Mouse (Mus musculus) heart, postnatal 10 days (tissue): ENCODE measurements at regions not wholly inside any gene's neighbourhood (a gene's known extent, or its start where the extent isn't known, plus 50 kb on each side); places are given as distances from the start of the nearest gene placed in this dataset.
A peak's percentile ranks its signal among the peaks of the same experiment; 100 is the strongest.

Experiments
- DNase-seq, 2 experiments: peaks; one replicate each; pipeline ENCODE4 v3.0.0; 2021
- intact Hi-C: fragments of 180-260 bp; cut with DNase I; formaldehyde crosslinking; loops from one replicate; pipeline ENCODE4 v1.15.1; 2025

- intact Hi-C loops = no loop called here
- DNase-seq = peak; percentile 15 to 18
Measured at GRCm38 (mm10) chr5:90033103-90033502, 150.0 kb upstream of the Adamts3 start.

- no peak for DNase-seq
- intact Hi-C loops = no loop called here
Measured at GRCm38 (mm10) chr5:90030737-90031136, 147.6 kb upstream of the Adamts3 start.

- intact Hi-C loops = no loop called here
- peak; percentile 10 to 16 for DNase-seq
Measured at GRCm38 (mm10) chr5:90029751-90030150, 146.6 kb upstream of the Adamts3 start.

GRCm38 (mm10) chr5:90026835-90027753 lies 144.0 kb upstream of the Adamts3 start:
- intact Hi-C loops = no loop called here
- DNase-seq = no peak

- DNase-seq = no peak
- intact Hi-C loops = no loop called here
Measured at GRCm38 (mm10) chr5:90021447-90021846, 138.3 kb upstream of the Adamts3 start.

GRCm38 (mm10) chr5:90000758-90001157 lies 117.6 kb upstream of the Adamts3 start:
- intact Hi-C loops = no loop called here
- no peak for DNase-seq

- intact Hi-C loops = no loop called here
- no peak for DNase-seq
Measured at GRCm38 (mm10) chr5:89991568-89991967, 108.4 kb upstream of the Adamts3 start.

GRCm38 (mm10) chr5:89981627-89982026 lies 98.5 kb upstream of the Adamts3 start:
- intact Hi-C loops = loop anchor here (1.0 kb wide), 1 partner anchor 214 kb away; no protein-coding TSS in a partner anchor
- peak in 1 of 2 experiments; percentile 23 for DNase-seq

GRCm38 (mm10) chr5:89980204-89980603 lies 97.1 kb upstream of the Adamts3 start:
- no peak for DNase-seq
- intact Hi-C loops = no loop called here

GRCm38 (mm10) chr5:89952611-89953010 lies 69.5 kb upstream of the Adamts3 start:
- no peak for DNase-seq
- intact Hi-C loops = no loop called here

GRCm38 (mm10) chr5:89945660-89945925 lies 62.5 kb upstream of the Adamts3 start:
- no peak for DNase-seq
- intact Hi-C loops = no loop called here

GRCm38 (mm10) chr5:89944855-89945659 lies 61.9 kb upstream of the Adamts3 start:
- intact Hi-C loops = no loop called here
- DNase-seq = no peak

GRCm38 (mm10) chr5:89943276-89944127 lies 60.4 kb upstream of the Adamts3 start:
- intact Hi-C loops = no loop called here
- DNase-seq = no peak

GRCm38 (mm10) chr5:89942244-89942643 lies 59.1 kb upstream of the Adamts3 start:
- intact Hi-C loops = no loop called here
- DNase-seq = peak; percentile 25 to 38

GRCm38 (mm10) chr5:89932999-89933398 lies 49.9 kb upstream of the Adamts3 start:
- peak in 1 of 2 experiments; percentile 7 for DNase-seq
- intact Hi-C loops = loop anchor here (5.0 kb wide), 1 partner anchor 51 kb away; the partner anchor contains the start of gene Adamts3
